Mouse (Mus musculus): ENCODE results near the gene Ppp1r14c.
"Not testable (repeated sequence)": the region's sequence is repeated elsewhere in the genome, so short reads cannot be mapped to it uniquely, and the experiment has no call there.

Ppp1r14c gene

GRCm38 (mm10) chr10:3476611-3477010 is 110.8 kb downstream of the Ppp1r14c start:
- DNase-seq, result no peak

- DNase-seq, result no peak
Measured at GRCm38 (mm10) chr10:3479772-3480171, 113.9 kb downstream of the Ppp1r14c start.

- no peak for DNase-seq
Measured at GRCm38 (mm10) chr10:3490052-3490451, 124.2 kb downstream of the Ppp1r14c start.

GRCm38 (mm10) chr10:3496791-3497190 is 130.9 kb downstream of the Ppp1r14c start:
- no peak for DNase-seq

- DNase-seq, result not testable (repeated sequence)
Measured at GRCm38 (mm10) chr10:3500846-3501245, 135.0 kb downstream of the Ppp1r14c start.

GRCm38 (mm10) chr10:3507484-3508221 is 141.8 kb downstream of the Ppp1r14c start:
- DNase-seq, result no peak

GRCm38 (mm10) chr10:3508222-3508588 is 142.3 kb downstream of the Ppp1r14c start:
- no peak for DNase-seq

- DNase-seq, result no peak
Measured at GRCm38 (mm10) chr10:3508746-3509145, 142.9 kb downstream of the Ppp1r14c start.

GRCm38 (mm10) chr10:3509663-3510277 is 143.9 kb downstream of the Ppp1r14c start:
- DNase-seq, result no peak

- DNase-seq, result no peak
Measured at GRCm38 (mm10) chr10:3510486-3510885, 144.6 kb downstream of the Ppp1r14c start.

- no peak for DNase-seq
Measured at GRCm38 (mm10) chr10:3511401-3511800, 145.5 kb downstream of the Ppp1r14c start.

- no peak for DNase-seq
Measured at GRCm38 (mm10) chr10:3512620-3513305, 146.9 kb downstream of the Ppp1r14c start.

- DNase-seq, result no peak
Measured at GRCm38 (mm10) chr10:3513947-3514346, 148.1 kb downstream of the Ppp1r14c start.
